8 mouse cellular contexts compared by ENCODE assay signal in genomic region chr11:67965242-67965883, GRCm38 (mm10). TPM values are rescaled to one million over a fixed set of nuclear protein-coding genes. Genes with fewer than 3 reads are reported as not detected.
DNase-seq lines count a peak whose midpoint lies in the region; ATAC-seq and TF ChIP-seq lines count a peak whose summit lies in the region.

Gene Cfap52, minus strand, starts transcription at chr11:67965651.

- peak within 1 kb of the TSS; percentile 70 for H3K4me2 ChIP-seq in hindbrain, embryonic 11.5 days (replicated peaks; ENCODE audit: low read depth, low read length)
- H3K4me2 ChIP-seq in lung, embryonic 16.5 days (ENCODE audit: low read depth, low read length): peak within 1 kb of the TSS; percentile 68

- DNase-seq in NIH3T3 (ENCODE audit: low read depth): peak; percentile 91
- peak; percentile 81 for DNase-seq in cerebellum, adult 9-11 months
- DNase-seq in frontal cortex, adult 2 months (ENCODE audit: extremely low spot score in 1 of 2, low spot score in 1 of 2): peak; percentile 70 to 91
- peak; percentile 91 for DNase-seq in hindbrain, embryonic 11.5 days (ENCODE audit: low spot score)
- peak; percentile 87 for DNase-seq in layer of hippocampus, adult 9-11 months
- peak; percentile 72 for DNase-seq in ovary, adult 18-20 months (ENCODE audit: low spot score)
- peak; percentile 86 for DNase-seq in thymus, adult 2 months

- no peaks in the 10 kb centered on the region for H3K9me3 ChIP-seq in hindbrain, embryonic 11.5 days (ENCODE audit: control insufficient read depth, low read length)
- no peaks in the 10 kb centered on the region for H3K9me3 ChIP-seq in lung, embryonic 16.5 days (ENCODE audit: control insufficient read depth, low read length)

- H3K4me3 ChIP-seq in hindbrain, embryonic 11.5 days (ENCODE audit: low read depth, low read length): peak within 1 kb of the TSS; percentile 63
- peak within 1 kb of the TSS; percentile 91 for H3K4me3 ChIP-seq in lung, embryonic 16.5 days (ENCODE audit: low read length)
- H3K4me3 ChIP-seq in thymus, adult 2 months (ENCODE audit: control insufficient read depth, insufficient read depth, low read length): peak within 1 kb of the TSS; percentile 98

- H3K27me3 ChIP-seq in hindbrain, embryonic 11.5 days (ENCODE audit: control insufficient read depth, insufficient read depth, low read length): no peaks in the 10 kb centered on the region
- H3K27me3 ChIP-seq in lung, embryonic 16.5 days (ENCODE audit: control insufficient read depth, insufficient read depth, low read depth, low read length): no peaks in the 10 kb centered on the region
- no peaks in the 10 kb centered on the region for H3K27me3 ChIP-seq in thymus, adult 2 months (ENCODE audit: control insufficient read depth, insufficient read depth, low read length)

- H3K9ac ChIP-seq in hindbrain, embryonic 11.5 days (ENCODE audit: low read depth, low read length): peak within 1 kb of the TSS; percentile 64
- peak within 1 kb of the TSS; percentile 85 for H3K9ac ChIP-seq in lung, embryonic 16.5 days (ENCODE audit: low read length)

- TF ChIP-seq CTCF in thymus, adult 2 months (IDR thresholded peaks at IDR 0.05; ENCODE audit: borderline replicate concordance, control insufficient read depth, extremely low read depth, insufficient read depth, low read length, poor library complexity): no peak

- 11% methylated on average over 15 of the region's 15 CpGs for WGBS in hindbrain, embryonic 11.5 days
- 8% methylated on average over 15 of the region's 15 CpGs for WGBS in lung, embryonic 16.5 days
- whole genome bisulfite sequencing in thymus, adult 2 months: 15% methylated on average over 15 of the region's 15 CpGs

- no peak within 1 kb of the TSS for H3K27ac ChIP-seq in hindbrain, embryonic 11.5 days (ENCODE audit: low read depth, low read length)
- peak within 1 kb of the TSS; percentile 5 for H3K27ac ChIP-seq in lung, embryonic 16.5 days (ENCODE audit: low read length)
- no peak within 1 kb of the TSS for H3K27ac ChIP-seq in thymus, adult 2 months (ENCODE audit: control insufficient read depth, insufficient read depth, low read length)

- H3K36me3 ChIP-seq in hindbrain, embryonic 11.5 days (ENCODE audit: control insufficient read depth, insufficient read depth, low read length): no peaks in the 10 kb centered on the region
- no peaks in the 10 kb centered on the region for H3K36me3 ChIP-seq in lung, embryonic 16.5 days (ENCODE audit: control insufficient read depth, insufficient read depth, low read length)
- no peaks in the 10 kb centered on the region for H3K36me3 ChIP-seq in thymus, adult 2 months (ENCODE audit: control insufficient read depth, insufficient read depth, low read length)

- no peak for TF ChIP-seq POLR2A in thymus, adult 2 months (IDR thresholded peaks at IDR 0.05; ENCODE audit: control insufficient read depth, extremely low read depth, insufficient read depth, low read length, poor library complexity)

- no peaks in the 10 kb centered on the region for H3K4me1 ChIP-seq in hindbrain, embryonic 11.5 days (replicated peaks; ENCODE audit: control insufficient read depth, insufficient read depth, low read length)
- H3K4me1 ChIP-seq in lung, embryonic 16.5 days (replicated peaks; ENCODE audit: control insufficient read depth, insufficient read depth, low read length): peaks cover 13% of the 10 kb centered on the region
- peaks cover 7% of the 10 kb centered on the region; the same call in 1 of the 2 replicates for H3K4me1 ChIP-seq in thymus, adult 2 months (replicated peaks; ENCODE audit: control insufficient read depth, insufficient read depth, low read length)

- ATAC-seq in hindbrain, embryonic 11.5 days (ENCODE audit: low FRiP score): peak; percentile 27; the same call in 1 of the 2 replicates
- ATAC-seq in lung, embryonic 16.5 days (ENCODE audit: low read depth): peak; percentile 61; the same call in 1 of the 2 replicates

RNA-seq across cellular contexts. Expression of gene Cfap52, which starts in this region (rescaled TPM):
- polyA plus RNA-seq in frontal cortex, adult 2 months (2012; rRNA removed): 0.56 and 0.92 TPM in 2 replicates
- polyA plus RNA-seq in hindbrain, embryonic 11.5 days (2014; fragmentation: Nextera tagmentation; extraction: Ambion mirVana): 5.1 and 5.7 TPM in 2 replicates
- polyA plus RNA-seq in lung, embryonic 16.5 days (2015; fragmentation: Nextera tagmentation; extraction: Ambion mirVana): 9.7 and 13.3 TPM in 2 replicates
- 0.19 and 0.20 TPM in 2 replicates for polyA plus RNA-seq in thymus, adult 2 months (2012; rRNA removed)

Comparison
In these comparisons a context has a peak if more than half of its experiments do, and no peak if none do; other contexts are left out.
1. Peak in DNase-seq in frontal cortex, adult 2 months; RNA of the gene not detected or under 1 TPM.
2. Peak in DNase-seq and H3K4me3 ChIP-seq in thymus, adult 2 months; RNA of the gene not detected or under 1 TPM.